Mouse (Mus musculus): ENCODE data around the gene A330070K13Rik.

DNA sequence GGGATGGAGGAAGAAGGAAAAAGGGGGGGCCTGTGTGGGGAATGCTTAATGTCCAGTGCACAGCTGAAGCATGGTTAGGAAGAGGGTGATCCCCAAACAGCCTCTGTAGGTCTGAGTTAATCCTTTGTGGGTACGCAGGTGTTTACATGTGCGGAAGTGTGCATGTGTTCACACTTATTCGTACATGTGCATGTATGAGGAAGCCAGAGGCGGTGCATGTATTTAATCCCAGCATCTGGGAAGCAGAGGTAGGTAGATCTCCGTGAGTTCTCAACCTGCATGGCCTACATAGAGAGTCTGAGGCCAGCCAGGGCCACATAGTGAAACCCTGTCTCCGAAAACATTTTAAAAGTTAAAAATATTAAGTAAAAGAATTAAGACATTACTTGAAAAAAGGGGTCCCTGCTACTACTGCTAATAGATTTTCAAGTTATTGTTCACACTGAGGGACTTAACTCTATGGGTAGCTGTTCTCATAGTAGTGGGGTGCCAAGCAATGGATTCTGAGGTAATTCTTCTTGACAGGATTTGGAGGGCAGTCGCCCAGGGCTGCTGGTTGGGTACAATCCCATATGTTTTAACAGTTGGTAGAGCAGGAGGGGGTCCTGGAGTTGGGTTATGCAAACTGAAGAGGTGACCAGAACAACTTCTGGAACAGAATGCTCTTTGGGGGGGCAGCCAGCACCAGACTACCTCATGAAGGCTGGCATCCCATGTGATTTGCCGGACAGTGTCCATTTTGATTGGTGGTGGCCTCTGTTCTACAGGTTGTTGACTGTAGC lies 15.9 kb upstream of the A330070K13Rik start:
- TF ChIP-seq POLR2A (IDR thresholded peaks at IDR 0.05; ENCODE audit: borderline replicate concordance, insufficient read depth, low read length) (no peak), CTCF (IDR thresholded peaks at IDR 0.05; ENCODE audit: borderline replicate concordance, insufficient read depth, low read depth, low read length) (no peak)

All from cerebellum, adult 2 months (tissue).